Mouse (Mus musculus) v-Abl transformed pro-B cells (cell line): ENCODE results near the gene Pafah2.

Source experiments
- in situ Hi-C, 2 experiments: fragments of 400-800 bp; cut with MboI; formaldehyde crosslinking; loops; one replicate each; pipeline ENCODE4 v1.15.1; 2025; ENCODE audit not compliant: unreplicated experiment in 2 of 2

The Pafah2 gene

DNA sequence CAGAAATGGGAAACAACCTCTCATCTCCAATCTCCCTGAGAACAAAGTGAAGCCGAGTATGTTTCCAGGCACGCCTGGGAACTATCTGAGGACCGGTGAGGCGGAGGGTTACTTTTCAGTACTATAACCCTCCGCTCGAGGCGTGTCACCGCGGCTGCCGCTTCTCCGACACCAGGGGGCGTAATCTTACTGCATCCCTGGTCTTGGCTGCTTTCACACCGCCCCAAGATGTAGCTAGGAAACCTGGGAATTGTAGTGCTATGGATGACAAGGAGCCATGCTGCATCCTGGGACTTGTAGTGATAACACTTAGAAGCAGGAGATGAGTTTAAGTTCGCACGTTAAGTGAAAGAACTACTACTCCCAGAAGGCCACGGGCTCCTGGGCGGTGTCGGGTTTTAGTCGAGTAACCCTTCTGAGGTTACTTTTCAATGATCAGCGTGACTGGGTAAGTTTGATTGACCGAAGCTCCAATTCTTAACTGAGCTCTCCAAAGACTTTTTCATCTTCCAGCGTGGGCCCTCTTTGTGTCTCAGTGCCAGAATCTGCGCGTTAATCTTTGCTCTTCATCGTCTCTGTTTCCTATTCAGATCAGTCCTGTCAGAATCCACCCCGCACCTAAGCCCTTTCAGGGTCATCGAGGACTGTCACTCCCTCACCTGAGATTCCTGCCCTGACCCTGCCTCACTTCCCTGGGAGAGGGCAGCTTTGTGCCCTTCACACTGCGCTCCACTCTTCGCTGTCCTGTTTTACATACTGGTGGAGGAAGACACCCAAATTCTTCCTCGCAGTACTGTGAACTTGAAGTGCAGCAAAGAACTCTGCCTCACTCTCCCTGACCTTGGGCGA, at the start of gene Pafah2:
Gene Pafah2, plus strand, starts transcription at position 344 of the 849 bp plus-strand sequence.
- in situ Hi-C loops: loop anchor here in 1 of 2 experiments (5.0 kb wide), 1 partner anchor 81 kb away; no protein-coding TSS in a partner anchor

DNA sequence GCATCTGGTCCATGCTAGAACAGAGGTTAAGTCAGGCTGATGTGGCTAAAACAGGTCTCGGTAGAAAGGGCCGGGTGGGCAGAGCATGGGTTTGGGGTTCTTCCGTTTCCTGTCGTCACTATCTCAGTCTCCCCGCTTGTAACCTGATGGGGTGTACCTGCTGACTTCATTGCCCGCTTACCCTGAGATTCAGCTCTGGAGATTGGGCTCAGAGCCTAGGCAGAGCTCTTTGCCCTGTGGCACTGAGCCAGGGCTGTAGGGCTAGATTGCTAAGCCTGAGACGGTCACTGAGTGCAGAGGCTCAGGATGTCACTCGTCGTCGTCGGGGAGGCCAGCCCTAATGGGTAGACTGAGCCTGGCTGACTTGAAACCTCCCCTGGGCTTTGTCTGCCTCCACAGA, 48.0 kb upstream of the Pafah2 start:
- in situ Hi-C loops: no loop called here

DNA sequence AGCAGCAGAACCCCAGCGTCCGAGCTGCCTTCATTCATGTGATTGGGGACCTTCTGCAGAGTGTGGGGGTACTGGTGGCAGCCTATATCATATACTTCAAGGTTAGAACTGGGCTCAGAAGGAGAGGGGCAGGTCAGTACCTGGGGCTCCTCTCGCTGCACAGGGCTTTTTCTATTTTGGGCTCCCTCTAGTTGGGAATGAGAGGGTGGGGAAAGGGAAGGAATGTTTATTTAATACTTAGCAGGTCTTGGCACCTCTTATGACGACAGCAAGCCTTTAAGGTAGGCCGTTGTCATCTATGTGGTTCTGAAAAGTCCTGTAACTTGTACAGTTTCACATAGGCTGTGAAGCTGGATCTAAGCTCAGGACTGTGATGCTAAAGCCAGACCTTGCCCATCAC, 47.6 kb upstream of the Pafah2 start:
- in situ Hi-C loops: no loop called here

DNA sequence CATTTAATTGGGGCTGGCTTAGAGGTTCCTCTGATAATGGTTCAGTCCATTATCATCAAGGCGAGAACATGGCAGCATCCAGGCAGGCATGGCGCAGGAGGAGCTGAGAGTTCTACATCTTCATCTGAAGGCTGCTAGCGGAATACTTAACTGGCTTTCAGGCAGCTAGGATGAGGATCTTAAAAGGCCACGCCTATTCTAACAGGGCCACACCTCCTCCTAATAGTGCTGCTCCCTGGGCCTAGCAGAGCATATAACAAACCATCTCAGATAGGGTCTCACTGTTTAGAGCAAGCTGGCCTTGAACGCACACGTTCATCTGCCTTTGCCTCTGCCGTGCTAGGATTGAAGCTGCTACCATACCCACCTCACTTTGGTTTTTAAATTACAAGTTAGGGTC, 46.3 kb upstream of the Pafah2 start:
- in situ Hi-C loops: no loop called here

DNA sequence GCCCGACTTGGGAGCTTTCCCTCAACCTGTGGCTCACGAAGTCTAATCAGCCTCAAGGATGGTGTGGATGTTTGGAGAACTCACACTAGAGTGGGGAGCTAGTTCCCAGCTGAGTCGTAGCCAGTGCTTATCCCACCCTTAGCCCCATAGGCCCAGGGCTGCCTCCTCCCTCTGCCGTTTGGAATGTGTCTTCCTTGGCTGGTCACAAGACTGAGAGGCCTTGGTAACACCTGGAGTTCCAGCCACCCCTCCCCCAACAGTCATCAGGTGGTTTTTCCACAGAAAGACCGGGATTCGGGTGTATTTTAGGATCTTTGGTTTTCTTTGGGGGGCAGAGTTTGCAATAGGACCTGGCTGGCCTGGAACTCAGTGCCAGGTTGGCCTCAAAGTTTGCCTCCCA, 45.5 kb upstream of the Pafah2 start:
- in situ Hi-C loops: no loop called here

DNA sequence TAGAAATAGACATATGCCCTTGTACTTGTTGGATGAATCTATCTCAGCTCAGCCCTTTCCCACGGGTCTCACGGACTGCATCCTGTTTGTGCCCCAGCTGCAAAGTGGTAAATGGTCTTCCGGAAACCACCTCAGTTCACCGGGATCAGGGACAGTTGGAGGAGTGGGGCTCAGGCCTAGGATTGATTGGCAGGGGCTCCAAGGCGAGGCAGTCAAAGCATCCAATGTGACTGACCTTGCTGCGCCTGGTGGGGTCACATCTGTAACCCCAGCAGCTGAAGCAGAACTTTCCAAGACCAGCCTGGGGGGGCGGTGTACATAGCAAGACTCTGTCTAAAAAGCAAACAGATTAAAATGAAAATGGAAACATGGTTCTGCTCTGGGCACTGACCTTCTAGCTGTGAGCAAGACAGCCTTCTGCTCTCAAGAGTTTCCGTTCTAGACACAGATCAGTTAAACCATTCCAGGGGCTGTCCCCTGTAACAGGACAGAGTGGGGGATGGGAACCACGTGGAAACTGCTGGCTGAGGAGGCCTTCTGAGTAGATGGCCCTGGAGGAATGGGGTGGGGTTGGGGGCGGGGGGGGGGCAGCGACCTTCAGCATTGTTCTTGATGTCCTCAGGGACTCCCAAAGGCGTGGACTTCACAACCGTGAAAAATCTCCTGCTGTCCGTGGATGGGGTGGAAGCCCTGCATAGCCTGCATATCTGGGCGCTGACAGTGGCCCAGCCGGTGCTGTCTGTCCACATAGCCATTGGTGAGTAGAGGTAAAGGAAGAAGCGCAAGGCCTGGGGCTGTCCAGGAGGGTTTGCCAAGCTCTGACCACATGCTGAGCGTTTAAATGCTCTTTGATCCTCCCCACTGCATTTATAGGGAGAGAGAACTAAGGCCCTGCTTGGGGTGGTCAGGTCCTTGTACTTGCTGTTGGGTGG, 44.5 kb upstream of the Pafah2 start:
- in situ Hi-C loops: no loop called here

DNA sequence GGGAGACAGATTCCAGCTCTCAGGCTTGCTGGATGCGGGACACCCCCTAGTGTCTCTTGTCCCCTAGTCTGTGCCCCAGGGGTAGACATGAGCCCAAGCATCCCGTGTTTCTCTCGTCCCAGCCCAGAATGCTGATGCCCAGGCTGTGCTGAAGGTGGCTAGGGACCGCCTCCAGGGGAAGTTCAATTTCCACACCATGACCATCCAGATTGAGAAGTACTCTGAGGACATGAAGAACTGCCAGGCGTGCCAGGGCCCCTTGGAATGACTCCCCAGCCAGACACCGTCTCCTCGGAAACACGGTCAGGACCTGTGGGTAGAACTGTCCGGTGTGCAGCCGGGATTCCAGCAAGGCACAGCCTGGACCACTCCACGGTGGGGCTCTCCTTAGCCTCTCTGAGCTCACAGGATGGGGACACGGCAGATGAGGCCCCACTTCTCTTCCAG, 43.8 kb upstream of the Pafah2 start:
- in situ Hi-C loops: no loop called here

DNA sequence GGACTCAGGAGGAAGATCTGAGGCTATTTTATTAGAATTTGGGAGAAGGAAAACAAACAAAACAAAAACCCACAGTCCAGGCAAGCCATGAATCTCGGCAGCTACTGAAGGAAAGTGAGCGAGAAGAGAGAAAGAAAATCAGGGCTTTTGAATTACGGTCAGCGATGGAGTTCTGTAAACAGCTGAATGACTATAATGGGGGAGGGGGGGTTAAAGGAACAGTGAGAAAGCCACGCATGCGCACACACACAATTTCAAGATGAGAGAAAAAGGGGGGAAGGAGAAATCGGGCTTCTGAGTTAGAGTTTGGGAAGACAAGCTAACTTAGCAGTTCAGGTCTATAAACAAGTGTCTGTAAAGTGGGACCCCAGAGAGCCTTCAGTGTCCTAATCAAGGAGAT, 43.2 kb upstream of the Pafah2 start:
- in situ Hi-C loops: no loop called here

DNA sequence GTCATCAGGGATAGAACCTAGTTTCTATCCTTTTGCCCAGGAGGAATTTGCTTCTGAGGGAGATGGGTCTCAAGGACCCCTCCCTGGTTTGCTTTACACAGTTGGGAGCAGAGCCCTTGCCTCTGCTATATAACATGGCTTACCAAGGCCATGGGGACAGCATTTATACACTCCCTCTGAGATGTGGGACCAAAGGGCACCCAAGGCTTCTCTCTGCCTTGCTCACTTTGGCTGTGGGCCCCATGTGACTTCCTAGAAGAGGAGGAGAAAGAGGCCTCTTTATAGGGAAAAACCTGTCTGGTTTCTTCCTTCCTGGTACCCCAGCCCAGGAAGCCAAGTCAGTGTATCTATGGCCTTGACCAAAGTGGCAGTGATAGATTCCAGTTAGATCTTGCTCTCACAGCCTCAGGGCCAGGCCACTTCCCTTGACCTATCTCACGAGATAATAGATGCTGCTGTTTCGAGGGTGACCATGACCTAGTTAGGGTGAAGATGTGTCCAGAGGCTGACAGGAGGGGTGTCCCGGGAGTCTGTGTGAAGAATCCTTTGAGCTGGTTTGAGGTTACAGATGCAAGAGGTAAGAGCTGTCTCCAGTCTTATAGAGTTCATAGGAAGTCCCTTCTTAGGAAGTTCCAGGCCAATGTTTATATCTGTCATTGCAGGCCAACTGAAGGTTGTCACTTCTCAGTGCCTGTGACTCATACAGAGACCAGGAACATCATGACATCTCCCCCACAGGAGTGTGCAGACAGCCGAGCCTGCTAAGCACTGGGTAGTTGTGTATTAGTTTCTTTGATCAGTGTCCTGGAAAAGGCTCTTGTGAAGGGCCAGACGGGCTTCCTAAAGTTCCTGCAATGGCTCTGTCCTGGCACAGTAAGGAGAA, 42.4 kb upstream of the Pafah2 start:
- in situ Hi-C loops: no loop called here

DNA sequence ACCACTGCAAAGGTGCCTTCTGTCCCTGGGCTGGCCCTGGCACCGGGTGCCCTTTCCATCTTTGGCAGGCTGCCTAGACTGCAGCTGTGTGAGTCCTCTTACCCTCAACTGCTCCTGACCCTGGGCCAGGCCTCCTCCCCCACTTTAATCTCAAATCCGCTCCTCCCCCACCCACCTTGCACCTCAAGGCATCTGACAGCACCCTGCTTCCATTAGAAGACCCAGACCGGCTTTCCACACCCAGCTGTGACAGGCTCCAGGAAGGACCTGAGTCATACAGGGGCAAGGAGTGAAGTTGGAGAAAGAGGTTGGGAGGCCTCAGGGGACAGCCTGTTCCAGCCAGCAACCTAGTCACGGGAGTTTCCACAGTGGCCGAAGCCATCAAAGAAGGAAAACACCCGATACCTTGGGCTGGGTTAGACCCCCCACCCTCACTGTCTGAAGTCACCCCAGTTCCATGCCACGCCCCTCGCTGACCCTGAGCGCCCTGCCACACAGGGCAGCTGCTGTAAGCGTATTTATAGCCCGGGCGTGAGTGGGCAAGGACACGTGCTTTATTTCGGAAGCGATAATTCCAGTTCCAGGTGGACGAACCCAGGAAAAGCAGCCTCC, 40.2 kb upstream of the Pafah2 start:
- in situ Hi-C loops: no loop called here

DNA sequence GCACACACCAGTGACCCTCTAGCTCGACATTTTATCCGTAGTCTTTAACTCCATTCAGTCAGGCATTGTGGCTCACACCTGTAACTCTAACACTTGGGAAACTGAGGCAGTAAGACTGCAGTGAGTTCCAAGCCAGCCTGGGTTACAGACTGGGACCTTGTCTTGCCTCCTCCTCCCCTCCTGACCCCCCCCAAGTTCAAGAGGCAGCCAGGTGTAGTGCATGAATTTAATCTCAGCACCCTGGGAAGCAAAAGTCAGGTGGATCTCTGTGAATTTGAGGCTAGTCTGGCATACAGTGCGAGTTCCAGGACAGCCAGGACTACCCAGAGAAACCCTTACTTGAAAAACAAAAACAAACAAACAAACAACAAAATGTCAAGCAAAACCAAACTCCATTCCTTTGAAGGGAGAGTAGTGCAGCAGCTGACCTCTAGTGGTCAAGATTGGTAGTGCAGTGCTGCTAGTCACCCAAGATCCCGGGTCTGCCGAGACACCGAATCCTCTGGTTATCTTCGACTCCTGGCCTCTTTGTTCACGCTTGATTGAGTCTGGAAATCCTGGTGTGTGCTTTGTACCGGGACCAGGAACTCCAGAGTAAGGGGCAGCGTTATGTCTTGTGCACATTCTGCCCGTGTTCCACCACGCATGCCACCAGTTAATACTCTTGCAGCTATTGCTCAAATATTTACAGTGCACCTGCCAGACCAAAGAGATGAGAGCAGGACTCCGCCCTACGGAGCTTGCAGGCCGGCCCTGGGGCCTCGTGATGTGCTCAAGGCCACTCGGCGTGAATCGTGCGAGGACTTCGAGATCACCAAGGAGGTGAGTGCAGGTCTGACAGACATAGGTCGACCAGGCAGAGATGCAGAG, 39.3 kb upstream of the Pafah2 start:
- in situ Hi-C loops: no loop called here

DNA sequence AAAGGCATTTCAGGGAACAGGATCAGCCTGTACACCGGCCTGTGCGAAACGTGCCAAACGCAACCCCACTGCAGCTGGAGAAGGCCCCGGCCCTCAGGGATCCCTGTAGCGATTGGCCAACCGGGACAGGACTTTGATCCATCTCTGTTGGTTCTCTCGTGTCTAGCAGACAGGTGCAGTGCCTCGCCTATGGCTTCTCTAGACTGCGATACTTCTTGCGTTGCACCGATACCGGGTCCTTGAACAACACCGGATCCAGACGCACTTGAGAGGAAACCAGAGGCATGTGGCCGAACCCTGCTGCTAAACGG, 38.7 kb upstream of the Pafah2 start:
- in situ Hi-C loops: no loop called here

DNA sequence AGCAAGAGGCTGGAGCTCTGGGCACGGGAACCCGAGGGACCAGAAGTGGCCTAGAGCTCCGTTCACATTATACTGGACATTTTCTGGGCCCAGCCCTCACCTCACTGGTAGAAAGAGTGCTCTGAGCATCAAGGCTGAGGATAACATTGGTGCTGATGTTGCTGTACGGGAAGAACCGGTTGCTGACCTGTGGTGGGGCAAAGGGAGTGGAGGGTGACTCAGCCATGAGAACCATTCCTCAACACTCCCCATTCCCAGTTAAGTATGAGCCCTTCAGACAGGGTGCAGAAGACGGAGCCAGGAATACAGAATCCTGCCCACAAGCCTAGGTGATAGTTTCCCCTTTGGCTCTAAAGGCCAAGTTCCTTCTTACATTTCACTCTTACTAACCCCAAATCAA, 36.5 kb upstream of the Pafah2 start:
- in situ Hi-C loops: no loop called here

DNA sequence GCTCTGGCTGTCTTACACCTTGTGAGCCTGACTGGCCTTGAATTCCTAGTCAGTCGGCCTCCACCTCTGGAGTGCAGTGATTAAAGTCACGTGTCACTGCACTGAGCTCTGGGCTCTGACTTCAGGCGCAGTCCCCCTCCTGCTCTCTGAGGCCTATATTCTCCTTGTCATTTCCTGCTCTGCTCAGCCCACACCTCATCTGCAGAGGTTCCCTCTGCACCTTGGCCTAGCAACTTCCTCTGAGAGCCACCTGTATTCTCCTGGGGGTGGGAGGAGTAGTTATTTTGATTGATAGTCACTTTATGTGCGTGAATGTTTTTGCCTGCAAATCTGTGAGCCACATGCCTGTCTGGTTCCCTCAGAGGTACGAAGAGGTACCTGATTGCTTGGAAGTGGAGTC, 34.9 kb upstream of the Pafah2 start:
- in situ Hi-C loops: no loop called here

DNA sequence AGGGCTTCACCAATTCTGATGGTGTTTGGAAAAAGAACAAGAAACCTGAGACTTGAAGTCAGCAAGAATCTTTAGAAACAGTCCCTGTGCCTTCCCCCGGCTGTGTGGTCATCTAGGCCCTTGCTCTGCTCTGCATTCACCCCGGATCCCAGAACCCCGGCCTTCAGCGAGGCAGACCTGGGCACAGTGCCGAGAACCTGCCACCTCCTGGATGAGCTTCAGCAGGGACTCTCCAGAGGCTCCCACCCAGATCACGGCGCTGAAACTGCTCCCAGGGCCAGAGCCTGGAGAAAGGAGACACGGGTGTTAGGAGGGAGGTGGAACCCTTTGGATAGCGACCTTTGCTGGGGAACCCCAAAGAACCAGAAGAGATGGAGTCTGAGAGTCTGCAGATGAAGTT, 34.0 kb upstream of the Pafah2 start:
- in situ Hi-C loops: no loop called here

DNA sequence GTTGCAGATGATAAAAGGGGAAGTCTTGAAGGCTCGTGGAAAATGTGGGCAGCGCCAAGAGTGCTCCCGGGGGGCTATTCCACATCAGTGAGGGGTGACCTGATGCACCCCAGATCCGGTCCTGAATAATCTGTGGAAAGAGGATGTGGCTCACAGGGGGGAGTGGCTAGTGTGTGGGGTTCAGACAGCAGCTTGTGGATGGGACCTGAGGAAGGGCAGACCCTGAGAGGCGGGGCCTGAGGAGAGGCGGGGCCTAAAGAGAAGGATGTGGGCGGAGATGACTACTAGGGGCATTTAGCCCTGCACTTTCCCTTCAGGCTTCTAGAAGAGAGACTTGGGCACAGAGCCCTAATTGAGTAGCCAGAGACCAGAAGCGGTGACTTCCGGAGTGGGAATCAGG, 33.5 kb upstream of the Pafah2 start:
- in situ Hi-C loops: no loop called here

DNA sequence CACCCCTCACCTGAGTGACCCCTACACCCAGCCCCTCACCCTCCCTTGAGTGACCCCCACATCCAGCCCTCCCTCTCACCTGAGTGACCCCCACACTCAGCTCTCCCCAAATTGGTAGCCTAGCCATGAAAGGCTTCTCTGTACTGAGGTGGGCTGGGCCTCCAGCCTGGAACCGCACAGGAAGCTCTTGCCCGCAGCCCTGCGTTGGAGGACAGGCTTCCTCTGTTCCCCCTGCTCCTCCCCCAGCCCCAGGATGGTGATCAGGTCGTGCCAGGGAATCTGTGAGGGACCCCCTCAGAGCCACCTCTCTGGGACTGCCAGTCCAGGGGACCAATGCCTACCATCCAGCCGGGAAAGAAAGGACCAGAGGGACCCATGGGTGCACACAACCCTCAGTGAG, 30.8 kb upstream of the Pafah2 start:
- in situ Hi-C loops: no loop called here

DNA sequence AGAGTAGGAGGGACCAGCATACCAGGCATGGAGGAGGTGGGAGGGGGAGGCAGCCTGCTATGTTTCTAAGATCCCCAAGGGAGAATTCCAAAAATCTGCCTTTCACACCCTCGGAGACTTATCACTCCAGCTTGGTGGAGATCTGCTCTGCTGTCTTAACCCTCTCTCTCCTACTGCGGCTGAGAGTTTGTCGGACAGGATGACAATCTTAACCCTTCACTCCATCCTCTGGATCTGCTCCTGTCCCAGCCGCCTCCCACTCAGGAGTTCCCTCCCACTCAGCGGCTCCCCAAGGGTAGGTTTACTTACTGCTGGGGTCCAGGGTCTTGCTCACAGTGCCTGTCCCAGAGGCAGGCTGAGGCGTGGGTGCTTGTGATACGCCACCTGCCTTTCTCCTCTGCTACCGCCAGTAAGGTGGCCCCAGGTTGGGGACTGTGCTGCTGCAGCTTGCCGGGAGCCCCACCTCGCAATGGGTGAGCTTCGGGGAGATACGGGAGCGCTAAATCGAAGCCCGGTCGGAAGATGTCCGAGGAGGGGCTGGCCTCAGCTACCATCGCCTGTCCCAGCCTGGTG, 25.4 kb upstream of the Pafah2 start:
- in situ Hi-C loops: no loop called here

DNA sequence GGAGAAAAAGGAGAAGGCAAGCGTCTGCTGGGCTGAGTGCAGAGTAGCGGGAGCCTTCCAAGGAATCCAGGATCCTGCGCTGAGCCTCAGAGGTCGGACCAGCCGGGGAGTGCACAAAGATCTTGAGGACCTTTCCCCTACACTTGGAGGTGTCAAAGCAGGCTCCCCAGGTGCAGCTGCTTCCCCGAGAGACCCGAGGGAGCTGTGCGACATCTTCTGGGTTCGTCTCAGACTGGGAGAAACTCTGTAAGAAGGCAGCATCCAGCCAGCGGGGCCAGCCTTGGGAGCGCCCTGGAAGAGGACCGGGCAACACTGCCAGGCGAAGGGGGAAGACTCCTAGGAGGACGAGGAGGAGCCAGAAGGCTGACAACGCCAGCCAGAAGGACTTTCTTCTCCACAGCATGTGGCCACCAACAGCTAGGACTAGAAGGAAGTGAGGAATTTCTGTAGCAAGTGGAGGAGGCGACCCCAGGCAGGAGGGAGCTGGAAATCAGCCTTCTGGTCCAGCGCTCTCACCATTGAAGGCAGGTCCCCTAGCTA, 24.7 kb upstream of the Pafah2 start:
- in situ Hi-C loops: no loop called here
